Mouse (Mus musculus) WW6 (cell line): ENCODE measurements at regions not wholly inside any gene's neighbourhood (a gene's known extent, or its start where the extent isn't known, plus 50 kb on each side); places are given as distances from the start of the nearest gene placed in this dataset.

Source experiments
- DNase-seq: peaks from one replicate; pipeline ENCODE4 v3.0.0-alpha.2; 2013; ENCODE audit warnings: low read depth, low spot score

- no peak for DNase-seq
Measured at GRCm38 (mm10) chr16:92928201-92928600, 102.3 kb upstream of the Runx1 start.

- no peak for DNase-seq
Measured at GRCm38 (mm10) chr16:92927662-92928061, 101.7 kb upstream of the Runx1 start.

DNA sequence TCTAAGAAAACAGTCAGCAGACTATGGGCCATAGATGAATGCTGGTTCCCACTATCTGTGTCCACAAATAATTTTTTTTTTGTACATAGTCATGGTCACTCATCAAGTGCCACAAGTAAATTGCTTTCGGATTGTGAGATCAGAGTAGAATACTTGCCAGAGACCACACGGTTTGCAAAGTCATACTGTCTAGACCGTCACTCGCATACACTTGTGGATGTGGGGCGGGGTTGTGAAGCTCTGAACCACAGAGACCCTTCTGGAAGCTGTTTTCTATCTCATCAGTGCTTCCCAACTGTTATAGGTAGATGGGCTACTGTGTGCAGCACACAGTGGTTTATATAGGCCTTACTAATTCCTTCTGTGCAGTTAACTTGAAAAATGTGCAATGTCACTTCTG, 100.9 kb upstream of the Runx1 start:
- DNase-seq, result no peak

- no peak for DNase-seq
Measured at GRCm38 (mm10) chr16:92920947-92921346, 95.0 kb upstream of the Runx1 start.

- no peak for DNase-seq
Measured at GRCm38 (mm10) chr16:92917356-92917755, 91.4 kb upstream of the Runx1 start.

DNA sequence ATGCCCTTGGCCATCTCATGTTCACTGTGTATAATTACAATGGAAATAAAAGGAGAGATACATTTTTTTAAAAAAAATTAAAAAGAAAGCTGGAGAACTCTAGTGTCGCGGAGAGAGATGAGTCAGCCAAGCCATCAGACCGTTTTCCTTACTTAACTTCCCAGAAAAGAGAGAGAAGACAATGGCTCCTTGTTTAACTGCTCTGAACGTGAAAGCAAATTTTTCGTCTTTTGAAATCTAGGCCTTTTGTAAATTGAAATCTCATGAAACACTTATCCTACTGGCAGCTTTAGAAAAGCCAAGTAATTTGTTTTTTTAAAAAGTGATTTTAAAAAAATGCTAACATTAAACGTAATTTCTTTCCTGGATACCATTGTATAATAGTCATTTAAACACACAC, 89.7 kb upstream of the Runx1 start:
- DNase-seq, result no peak

DNA sequence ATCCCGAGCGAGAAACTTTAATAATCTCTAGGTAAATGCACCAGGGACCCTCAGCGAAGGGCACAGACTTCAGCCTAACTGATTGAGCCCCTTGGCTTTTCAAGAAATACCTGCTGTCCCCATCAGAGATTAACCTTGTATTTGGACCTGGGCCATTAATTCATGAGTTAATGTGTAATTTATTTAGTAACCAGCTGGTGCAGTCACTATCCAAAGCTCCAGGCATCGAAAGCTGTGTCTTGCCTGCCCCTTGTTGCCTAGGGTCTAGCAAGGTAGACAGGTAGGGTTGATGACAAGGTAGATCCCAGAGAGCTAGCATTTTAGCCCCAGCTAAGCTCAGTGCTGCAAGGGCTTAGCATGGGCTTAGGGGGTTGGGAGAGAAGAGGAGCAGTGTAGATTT, 80.9 kb upstream of the Runx1 start:
- no peak for DNase-seq

DNA sequence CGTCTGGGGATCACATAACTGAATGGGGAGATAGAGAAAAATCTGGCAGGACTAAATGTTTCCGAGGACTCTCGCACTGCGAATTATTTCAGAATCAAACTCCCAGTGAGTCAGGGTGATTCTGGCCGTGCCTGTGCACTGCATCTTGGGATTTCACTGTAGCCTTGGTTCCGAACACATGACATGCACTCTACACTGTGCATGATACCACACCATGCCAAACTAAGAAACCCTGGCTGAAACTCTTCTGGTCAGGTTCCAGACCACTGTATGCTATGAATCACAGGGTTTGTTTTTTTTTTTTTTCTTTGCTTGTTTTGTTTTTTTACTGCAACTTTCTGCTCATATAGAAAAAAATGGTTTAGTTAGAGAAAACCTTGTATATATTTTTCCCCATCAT, 79.7 kb upstream of the Runx1 start:
- DNase-seq, result no peak

- DNase-seq, result no peak
Measured at GRCm38 (mm10) chr16:92903892-92904473, 78.0 kb upstream of the Runx1 start.

- no peak for DNase-seq
Measured at GRCm38 (mm10) chr16:92903486-92903885, 77.5 kb upstream of the Runx1 start.

DNA sequence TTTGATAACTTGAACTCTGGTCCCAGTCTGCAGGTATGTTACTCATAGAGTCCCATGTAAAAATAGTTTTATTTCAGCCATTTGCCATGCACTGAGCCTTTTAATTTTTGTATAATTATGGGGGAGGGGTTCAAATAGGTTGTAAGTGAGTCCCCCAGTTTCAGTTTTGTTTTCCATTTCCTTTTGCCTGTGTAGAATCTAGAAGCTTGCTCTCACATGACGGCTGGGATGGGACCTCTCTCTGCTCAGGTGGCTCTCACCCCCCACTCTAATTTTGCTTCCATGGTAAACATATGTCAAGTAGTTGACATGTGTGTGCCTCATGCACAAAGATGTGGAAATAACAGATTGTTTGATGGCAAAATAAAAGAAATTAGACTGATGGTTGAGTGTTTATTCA, 73.8 kb upstream of the Runx1 start:
- no peak for DNase-seq

DNA sequence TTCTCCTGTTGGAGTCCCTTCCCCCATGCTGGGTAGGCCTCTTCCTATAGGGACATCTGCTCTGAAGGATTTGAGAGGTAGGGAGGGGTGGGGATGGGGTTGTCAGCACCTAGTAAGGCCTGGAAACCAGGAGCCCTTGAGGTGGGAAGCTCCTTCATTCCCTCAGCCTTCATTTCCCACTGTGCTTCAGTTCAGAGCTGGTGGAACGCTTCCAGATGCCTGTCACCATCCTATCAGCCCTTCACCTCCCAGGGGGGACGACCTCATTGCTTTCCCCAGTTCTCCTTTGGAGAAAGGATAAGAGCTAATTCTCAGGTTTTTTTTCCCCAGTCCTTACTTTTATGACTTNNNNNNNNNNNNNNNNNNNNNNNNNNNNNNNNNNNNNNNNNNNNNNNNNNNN, 65.8 kb upstream of the Runx1 start:
- no peak for DNase-seq

DNA sequence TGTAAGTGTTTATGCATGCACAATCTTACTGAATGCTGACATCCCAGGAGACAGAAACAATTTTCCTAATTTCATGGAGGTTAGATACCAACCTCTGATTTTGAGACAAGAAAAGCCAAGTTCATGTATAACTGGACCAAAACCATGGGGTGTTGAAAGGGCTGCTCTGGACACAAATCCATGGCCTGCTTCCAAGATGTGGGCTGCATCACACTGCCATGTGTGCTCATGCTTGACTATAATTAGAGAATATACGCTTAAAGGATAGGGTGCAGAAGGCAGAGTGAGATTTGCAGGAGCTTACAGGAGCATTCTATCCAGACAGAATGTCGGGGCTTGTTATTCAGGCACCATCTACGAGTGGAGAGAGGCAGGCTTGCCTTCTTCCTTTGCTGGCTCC, 64.8 kb upstream of the Runx1 start:
- no peak for DNase-seq

GRCm38 (mm10) chr16:92889537-92889936, 63.6 kb upstream of the Runx1 start:
- no peak for DNase-seq

DNA sequence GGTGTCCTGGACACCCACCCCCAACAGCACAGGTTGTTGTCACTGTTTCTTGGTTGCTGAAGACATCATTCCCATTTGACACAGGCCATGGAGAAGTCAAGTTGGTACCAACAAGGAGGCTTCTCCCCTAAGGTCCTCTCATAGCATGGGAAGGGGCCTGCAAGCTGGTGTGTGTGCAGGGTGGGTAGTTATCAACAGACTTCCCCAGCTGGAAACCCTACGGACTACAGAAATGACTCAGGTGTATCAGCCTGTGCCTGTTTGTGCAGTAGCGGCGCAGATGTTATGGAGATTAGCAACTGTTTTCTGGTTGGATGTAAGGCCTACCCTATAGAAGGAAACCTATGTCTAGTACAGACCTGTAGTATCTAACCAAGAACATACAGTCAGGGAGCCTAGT, 60.3 kb upstream of the Runx1 start:
- DNase-seq, result no peak

DNA sequence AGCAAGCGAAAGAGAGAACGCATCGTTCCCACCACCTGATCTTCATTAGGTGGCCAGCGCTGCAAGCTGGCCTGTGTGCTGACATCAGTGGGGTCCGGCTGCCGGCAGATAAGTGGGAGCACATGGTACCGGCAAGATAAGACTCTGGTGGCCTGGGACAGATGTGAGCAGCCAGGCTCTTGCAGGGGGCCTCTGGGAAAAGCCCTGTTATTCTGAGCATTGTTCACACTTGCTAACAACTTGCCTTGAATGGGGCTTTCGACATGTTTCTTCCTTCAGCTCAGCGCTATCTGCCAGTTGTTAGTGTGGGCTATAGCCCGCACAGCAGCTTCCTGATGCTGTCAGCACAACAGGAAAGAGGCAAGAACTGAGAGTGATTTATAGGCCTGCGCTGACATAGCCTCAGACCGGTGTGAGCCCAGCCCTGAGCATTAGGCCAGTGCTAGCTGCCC, 57.9 kb upstream of the Runx1 start:
- DNase-seq, result no peak

GRCm38 (mm10) chr16:92880356-92881043, 54.6 kb upstream of the Runx1 start:
- no peak for DNase-seq

DNA sequence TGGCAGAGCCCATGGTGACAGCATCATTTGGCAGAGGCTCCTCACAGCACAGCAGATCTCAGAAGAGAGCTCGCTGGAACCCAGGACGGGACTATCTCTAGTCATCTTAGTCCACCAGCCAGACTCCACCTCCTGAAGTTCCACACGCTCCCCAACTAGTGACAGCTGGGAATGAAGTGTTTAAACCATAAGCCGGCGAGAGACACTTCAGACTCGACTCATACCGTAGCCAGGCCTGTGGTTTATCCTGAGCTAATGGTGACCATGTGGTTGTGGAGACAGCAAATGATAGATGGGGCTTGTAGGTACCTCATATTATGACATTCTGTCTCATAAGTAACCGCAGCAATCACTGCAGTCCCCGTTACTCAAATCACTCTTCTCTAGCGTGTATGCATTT, 52.1 kb upstream of the Runx1 start:
- no peak for DNase-seq
